Mouse (Mus musculus) kidney, postnatal 0 days (tissue): ENCODE measurements around the gene R3hdm4. TPM values are rescaled to one million over a fixed set of nuclear protein-coding genes. Genes with fewer than 3 reads are reported as not detected.

Experiments
- ATAC-seq: fragments of 200-750 bp; cut with Nextera tagmentation; replicated peaks from 2 replicates; pipeline ENCODE4 v1.8.0; 2017; ENCODE audit warnings: low read depth, moderate number of reproducible peaks, moderate TSS enrichment, moderate library complexity; ENCODE audit not compliant: low FRiP score
- DNase-seq: peaks from one replicate; pipeline ENCODE4 v3.0.0-alpha.2; 2016; ENCODE audit warnings: low spot score
- H3K27ac ChIP-seq: fragments of 300-500 bp; sonication (generic); 2 replicates; pipeline ENCODE4 v1.5.1; 2014; ENCODE audit warnings: mild to moderate bottlenecking
- H3K27me3 ChIP-seq: fragments of 300-500 bp; sonication (generic); 2 replicates; pipeline ENCODE4 v1.6.1; 2014; ENCODE audit warnings: low read length, mixed read lengths; ENCODE audit not compliant: insufficient read depth
- H3K36me3 ChIP-seq: fragments of 300-500 bp; sonication (generic); 2 replicates; pipeline ENCODE4 v1.6.1; 2014; ENCODE audit warnings: low read length, mixed read lengths; ENCODE audit not compliant: insufficient read depth
- H3K4me1 ChIP-seq: fragments of 300-500 bp; sonication (generic); replicated peaks from 2 replicates; pipeline ENCODE4 v1.6.1; 2014; ENCODE audit warnings: antibody characterized with exemption, low read length, mixed read lengths; ENCODE audit not compliant: insufficient read depth
- H3K4me2 ChIP-seq: fragments of 300-500 bp; sonication (generic); 2 replicates; pipeline ENCODE4 v1.6.1; 2014; ENCODE audit warnings: mild to moderate bottlenecking, low read length, moderate library complexity, mixed read lengths
- H3K4me3 ChIP-seq: fragments of 300-500 bp; sonication (generic); replicated peaks from 2 replicates; pipeline ENCODE4 v1.5.1; 2014; ENCODE audit warnings: low read depth, low read length
- H3K9ac ChIP-seq: fragments of 300-500 bp; sonication (generic); 2 replicates; pipeline ENCODE4 v1.6.1; 2014; ENCODE audit warnings: low read depth, low read length
- H3K9me3 ChIP-seq: fragments of 300-500 bp; sonication (generic); replicated peaks from 2 replicates; pipeline ENCODE4 v1.6.1; 2016; ENCODE audit warnings: low read length, inconsistent platforms, mixed read lengths
- CTCF ChIP-seq: IDR thresholded peaks from 2 replicates; pipeline ENCODE4 v1.5.1; 2016; ENCODE audit warnings: antibody characterized with exemption, low read depth, mild to moderate bottlenecking, moderate library complexity
- WGBS: fragments of 180-500 bp; shearing (Covaris S2); extraction: QIAGEN DNeasy Blood & Tissue Kit; methylation state at CpG from one replicate; pipeline ENCODE4 v1.1.7; 2014; 5-methylcytosine and 5-hydroxymethylcytosine counted together
- microRNA-seq: library from miRNA; unstranded; fragments of <30 nt; microRNA quantifications from one replicate; pipeline ENCODE4, GENCODE M21; 2016
- polyA plus RNA-seq: library from polyadenylated mRNA; unstranded; fragments of >200 nt; fragmentation: Nextera tagmentation; extraction: Ambion mirVana; gene quantifications from 2 replicates; pipeline ENCODE4 v1.2.1, GENCODE M21; 2015

R3hdm4 gene
- polyA plus RNA-seq, 1 experiment from 2014 or later: 120 TPM

DNA sequence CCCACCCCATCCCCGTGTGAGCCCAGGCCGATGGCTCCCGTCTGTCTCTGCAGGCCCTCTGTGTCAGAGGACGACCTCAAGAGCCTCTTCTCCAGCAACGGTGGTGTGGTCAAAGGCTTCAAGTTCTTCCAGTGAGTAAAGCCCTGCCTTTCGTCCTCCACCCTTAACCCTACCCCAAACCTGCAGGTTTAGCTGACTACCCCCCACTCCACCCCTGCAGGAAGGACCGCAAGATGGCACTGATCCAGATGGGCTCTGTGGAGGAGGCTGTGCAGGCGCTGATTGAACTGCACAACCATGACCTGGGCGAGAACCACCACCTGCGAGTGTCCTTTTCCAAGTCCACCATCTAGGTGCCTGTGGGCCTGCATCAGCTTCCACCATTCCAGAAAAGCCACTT lies 58.1 kb downstream of the R3hdm4 start:
- Histone ChIP-seq H3K27ac (no peak overlapping the region), H3K9ac (no peak overlapping the region), H3K4me1 (peaks cover 30% of the 10 kb centered on the region), H3K36me3 (peaks cover 56% of the 10 kb centered on the region), H3K9me3 (no peaks in the 10 kb centered on the region), H3K4me3 (no peak overlapping the region), H3K4me2 (no peak overlapping the region), H3K27me3 (no peaks in the 10 kb centered on the region)
- TF ChIP-seq CTCF: no peak
- WGBS: 46% methylated on average over 10 of the region's 10 CpGs
- ATAC-seq (no peak), DNase-seq (no peak)

DNA sequence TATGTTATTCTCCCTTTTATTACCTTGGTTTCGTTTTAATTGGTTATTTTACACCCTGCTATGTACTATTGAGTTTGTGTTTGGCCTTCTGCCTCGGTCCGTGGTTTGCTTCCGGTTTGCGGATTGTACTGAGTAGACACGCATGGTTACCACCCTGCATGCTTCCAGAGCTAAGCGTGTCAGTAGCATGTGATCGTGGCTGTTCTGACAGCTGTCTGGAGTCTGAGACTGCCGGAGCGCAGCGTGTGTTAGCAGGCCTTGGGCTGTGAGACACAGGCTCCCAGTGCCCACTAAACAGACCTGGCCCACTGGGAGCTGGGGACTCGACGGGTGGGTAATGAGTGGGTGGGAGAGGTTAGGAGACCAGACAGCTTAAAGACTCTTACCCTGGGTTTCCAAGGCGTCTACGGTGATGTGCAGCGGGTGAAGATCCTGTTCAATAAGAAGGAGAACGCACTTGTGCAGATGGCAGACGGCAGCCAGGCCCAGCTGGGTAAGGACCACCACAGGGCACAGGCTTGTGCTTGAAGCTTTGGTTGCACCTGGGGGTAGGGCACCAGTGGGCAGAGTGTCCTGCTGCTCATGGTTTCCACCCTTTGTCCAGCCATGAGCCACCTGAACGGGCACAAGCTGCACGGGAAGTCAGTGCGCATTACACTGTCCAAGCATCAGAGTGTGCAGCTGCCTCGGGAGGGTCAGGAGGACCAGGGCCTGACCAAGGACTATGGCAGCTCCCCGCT lies 58.8 kb downstream of the R3hdm4 start:
- DNase-seq (no peak), ATAC-seq (no peak)
- H3K4me1 ChIP-seq: peaks cover 37% of the 10 kb centered on the region
- 0 out of 2 replicates have a peak overlapping the region, but pooled peaks have one; percentile 2 for H3K27ac ChIP-seq
- H3K27me3 ChIP-seq: no peaks in the 10 kb centered on the region
- H3K4me3 ChIP-seq: no peak overlapping the region
- H3K9ac ChIP-seq: no peak overlapping the region
- no peak overlapping the region for H3K4me2 ChIP-seq
- no peaks in the 10 kb centered on the region for H3K9me3 ChIP-seq
- WGBS: 71% methylated on average over 23 of the region's 23 CpGs
- H3K36me3 ChIP-seq: peaks cover 56% of the 10 kb centered on the region
- no peak for TF ChIP-seq CTCF

DNA sequence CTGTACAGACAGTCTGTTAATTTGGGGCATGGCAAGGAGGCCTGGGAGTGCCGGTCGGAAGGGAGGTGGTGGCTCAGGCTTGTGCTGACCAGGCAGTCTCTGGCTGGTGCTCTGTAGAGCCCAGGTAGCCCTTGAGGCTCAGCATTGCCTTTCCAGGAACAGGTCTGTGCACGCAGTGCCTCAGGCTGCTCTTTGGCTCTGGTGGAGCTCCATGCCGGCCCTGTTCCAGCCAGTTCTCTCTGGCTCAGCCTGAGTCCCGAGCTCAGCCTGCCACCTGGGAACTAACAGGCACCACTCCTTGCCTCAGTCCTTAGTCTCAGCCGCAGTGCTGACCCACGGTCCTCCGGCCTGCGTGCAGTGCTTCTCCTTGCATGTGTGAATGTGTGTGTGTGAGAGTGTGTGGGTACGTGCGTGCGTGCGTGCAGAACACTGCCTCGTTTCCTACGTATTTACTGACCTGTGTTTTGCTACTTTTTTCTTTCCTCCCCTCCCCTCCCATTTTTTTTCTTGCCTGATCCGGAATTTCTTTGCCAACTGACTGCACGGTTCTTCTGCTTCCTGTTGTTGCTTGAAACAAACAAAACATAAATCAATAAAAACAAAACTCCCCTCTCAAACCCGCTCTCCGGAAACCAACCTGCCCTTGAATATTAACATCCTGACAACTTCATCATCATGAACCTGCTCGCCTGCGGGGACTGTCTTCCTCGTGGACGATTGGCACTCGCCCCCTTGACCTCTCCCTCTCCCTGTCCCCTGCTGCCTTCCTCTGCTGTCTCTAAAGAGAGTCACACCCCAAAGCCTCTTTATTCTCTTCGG lies 59.6 kb downstream of the R3hdm4 start:
- Histone ChIP-seq H3K4me3 (no peak overlapping the region), H3K27ac (peak overlapping the region; percentile 61), H3K9me3 (no peaks in the 10 kb centered on the region), H3K9ac (no peak overlapping the region), H3K36me3 (peaks cover 56% of the 10 kb centered on the region), H3K4me1 (peaks cover 39% of the 10 kb centered on the region), H3K27me3 (no peaks in the 10 kb centered on the region), H3K4me2 (0 out of 2 replicates have a peak overlapping the region, but pooled peaks have one; percentile 8)
- DNase-seq: no peak
- 41% methylated on average over 25 of the region's 25 CpGs for WGBS
- peak; percentile 3; the same call in 1 of the 2 replicates for ATAC-seq
- TF ChIP-seq CTCF: no peak

DNA sequence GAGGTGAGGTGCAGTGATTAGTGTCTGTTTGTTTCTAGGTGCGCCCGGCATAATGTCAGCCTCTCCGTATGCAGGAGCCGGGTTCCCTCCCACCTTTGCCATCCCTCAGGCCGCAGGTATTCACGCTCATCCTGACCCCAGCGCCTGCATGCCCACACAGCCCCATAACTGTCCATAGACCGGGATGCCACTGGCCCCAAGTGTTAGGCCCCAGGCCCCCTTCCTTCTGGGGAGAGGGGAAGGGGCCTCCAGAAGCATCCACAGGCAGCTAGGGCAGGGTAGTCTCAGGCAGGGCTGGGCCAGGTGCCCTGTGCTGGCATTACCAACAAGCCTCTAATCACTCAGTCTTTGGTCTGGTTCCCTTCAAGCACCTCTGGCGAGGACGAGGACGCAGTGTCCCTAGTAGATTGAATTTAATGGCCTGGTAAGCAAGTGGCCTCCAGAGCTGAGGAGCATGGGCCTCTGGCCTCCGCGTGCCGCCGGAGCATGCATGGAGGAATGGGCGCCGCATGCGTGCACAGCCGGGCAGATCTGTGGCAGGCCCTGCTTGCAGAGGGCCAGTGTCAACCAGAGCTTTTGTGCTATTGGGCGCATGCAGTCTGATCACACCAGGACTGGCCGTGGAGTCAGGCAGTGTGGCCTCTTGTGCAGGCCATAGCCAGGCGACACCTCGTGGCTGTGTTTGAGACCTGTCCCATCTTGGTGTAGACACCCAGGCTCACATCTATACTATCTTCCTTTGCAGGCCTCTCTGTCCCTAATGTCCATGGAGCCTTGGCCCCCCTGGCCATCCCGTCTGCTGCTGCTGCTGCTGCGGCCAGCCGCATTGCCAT lies 60.7 kb downstream of the R3hdm4 start:
- WGBS: 81% methylated on average over 26 of the region's 26 CpGs
- ATAC-seq (no peak), DNase-seq (no peak)
- Histone ChIP-seq H3K36me3 (peaks cover 56% of the 10 kb centered on the region), H3K9me3 (no peaks in the 10 kb centered on the region), H3K4me2 (no peak overlapping the region), H3K9ac (no peak overlapping the region), H3K4me1 (peaks cover 39% of the 10 kb centered on the region), H3K27me3 (no peaks in the 10 kb centered on the region), H3K4me3 (no peak overlapping the region), H3K27ac (peak overlapping the region; percentile 36; the same call in 1 of the 2 replicates)
- no peak for TF ChIP-seq CTCF

Small RNA genes within 50 kb of the gene (microRNA-seq; reads per million reads assigned to microRNA genes)
- gene Mir6910: not detected

Other genes starting within 250 kb of the R3hdm4 start
- gene Cdc34, start 239.0 kb downstream of the R3hdm4 start, polyA plus RNA-seq: 68.1 and 75.7 TPM in 2 replicates
- 0.34 and 0.50 TPM in 2 replicates for gene Gzmm, start 232.2 kb downstream of the R3hdm4 start, polyA plus RNA-seq
- 1,067 and 1,079 TPM in 2 replicates for gene Bsg, start 216.7 kb downstream of the R3hdm4 start, polyA plus RNA-seq
- 0.17 and 0.28 TPM in 2 replicates for gene Hcn2, start 204.6 kb downstream of the R3hdm4 start, polyA plus RNA-seq
- gene Polrmt, start 174.6 kb downstream of the R3hdm4 start, polyA plus RNA-seq: 37.9 and 38.5 TPM in 2 replicates
- gene Fgf22, start 166.1 kb downstream of the R3hdm4 start, polyA plus RNA-seq: 0.11 and 0.36 TPM in 2 replicates
- gene Rnf126, start 154.3 kb downstream of the R3hdm4 start, polyA plus RNA-seq: 74.5 and 82.4 TPM in 2 replicates
- gene Fstl3, start 143.9 kb downstream of the R3hdm4 start, polyA plus RNA-seq: 32.9 and 38.7 TPM in 2 replicates
- gene Prss57, start 130.2 kb downstream of the R3hdm4 start, polyA plus RNA-seq: 0.04 and 0.06 TPM in 2 replicates
- gene Palm, start 127.6 kb downstream of the R3hdm4 start, polyA plus RNA-seq: 132 and 152 TPM in 2 replicates
- gene Misp, start 100.2 kb downstream of the R3hdm4 start, polyA plus RNA-seq: 24.5 and 24.8 TPM in 2 replicates
- gene Ptbp1, start 66.8 kb downstream of the R3hdm4 start, polyA plus RNA-seq: 220 and 238 TPM in 2 replicates
- gene Prtn3, start 46.7 kb downstream of the R3hdm4 start, polyA plus RNA-seq: 6.5 and 7.9 TPM in 2 replicates
- 37.0 and 41.5 TPM in 2 replicates for gene Plppr3, start 46.6 kb downstream of the R3hdm4 start, polyA plus RNA-seq
- gene Elane, start 35.0 kb downstream of the R3hdm4 start, polyA plus RNA-seq: 0.14 TPM in 1 of 2 replicates, not detected in the other
- 0.13 TPM in 1 of 2 replicates, not detected in the other for gene Cfd, start 30.4 kb downstream of the R3hdm4 start, polyA plus RNA-seq
- gene Med16, start 12.3 kb downstream of the R3hdm4 start, polyA plus RNA-seq: 44.9 and 49.0 TPM in 2 replicates
- gene Gm26602, start 10.4 kb downstream of the R3hdm4 start, polyA plus RNA-seq: 4.8 and 21.6 TPM in 2 replicates
- gene Kiss1r, start 4.2 kb downstream of the R3hdm4 start, polyA plus RNA-seq: 1.6 and 1.8 TPM in 2 replicates
- 4.1 and 4.5 TPM in 2 replicates for gene Arid3a, start 5.8 kb upstream of the R3hdm4 start, polyA plus RNA-seq
- 78.9 and 81.9 TPM in 2 replicates for gene Wdr18, start 38.9 kb upstream of the R3hdm4 start, polyA plus RNA-seq
- 0.17 and 0.20 TPM in 2 replicates for gene Grin3b, start 49.5 kb upstream of the R3hdm4 start, polyA plus RNA-seq
- gene Tmem259, start 63.1 kb upstream of the R3hdm4 start, polyA plus RNA-seq: 23.7 and 26.6 TPM in 2 replicates
- 221 and 261 TPM in 2 replicates for gene Cnn2, start 67.4 kb upstream of the R3hdm4 start, polyA plus RNA-seq
- gene Abca7, start 75.3 kb upstream of the R3hdm4 start, polyA plus RNA-seq: 2.4 and 2.6 TPM in 2 replicates
- gene Arhgap45, start 95.4 kb upstream of the R3hdm4 start, polyA plus RNA-seq: 4.0 and 4.6 TPM in 2 replicates
- 208 and 210 TPM in 2 replicates for gene Polr2e, start 118.6 kb upstream of the R3hdm4 start, polyA plus RNA-seq
- gene Gpx4, start 126.0 kb upstream of the R3hdm4 start, polyA plus RNA-seq: 901 and 946 TPM in 2 replicates
- 9.6 and 10.5 TPM in 2 replicates for gene Sbno2, start 184.4 kb upstream of the R3hdm4 start, polyA plus RNA-seq
- gene Stk11, start 194.6 kb upstream of the R3hdm4 start, polyA plus RNA-seq: 14.2 and 15.1 TPM in 2 replicates
- 936 and 986 TPM in 2 replicates for gene Atp5d, start 217.4 kb upstream of the R3hdm4 start, polyA plus RNA-seq
- 4.7 and 6.4 TPM in 2 replicates for gene Cbarp, start 219.6 kb upstream of the R3hdm4 start, polyA plus RNA-seq
- 13.7 and 18.6 TPM in 2 replicates for gene Midn, start 227.1 kb upstream of the R3hdm4 start, polyA plus RNA-seq
- 290 and 317 TPM in 2 replicates for gene Cirbp, start 244.8 kb upstream of the R3hdm4 start, polyA plus RNA-seq